Mouse (Mus musculus): ENCODE measurements around the gene Tomm22.
A peak's percentile ranks its signal among the peaks of the same experiment; 100 is the strongest.

Tomm22 gene

GRCm38 (mm10) chr15:79686046-79686869 is 15.6 kb downstream of the Tomm22 start:
- no peak for DNase-seq (ENCODE audit: low spot score in 2 of 2)

- DNase-seq (ENCODE audit: low spot score in 2 of 2), result no peak
Measured at GRCm38 (mm10) chr15:79687175-79687574, 16.5 kb downstream of the Tomm22 start.

GRCm38 (mm10) chr15:79687646-79688267 is 17.1 kb downstream of the Tomm22 start, which contains the start of gene Josd1:
Josd1 (minus strand) TSS chr15:79687919.
- peak; percentile 94 to 97 for DNase-seq (ENCODE audit: low spot score in 2 of 2)

GRCm38 (mm10) chr15:79688268-79688956 is 17.8 kb downstream of the Tomm22 start:
- no peak for DNase-seq (ENCODE audit: low spot score in 2 of 2)

- no peak for DNase-seq (ENCODE audit: low spot score in 2 of 2)
Measured at GRCm38 (mm10) chr15:79689662-79690425, 19.2 kb downstream of the Tomm22 start.

GRCm38 (mm10) chr15:79690426-79691022 is 19.9 kb downstream of the Tomm22 start, which contains the start of gene Gtpbp1:
Gtpbp1 (plus strand) TSS chr15:79690845.
- DNase-seq (ENCODE audit: low spot score in 2 of 2), result peak; percentile 92 to 93

- DNase-seq (ENCODE audit: low spot score in 2 of 2), result peak; percentile 44 to 59
Measured at GRCm38 (mm10) chr15:79691023-79691508, 20.4 kb downstream of the Tomm22 start.

- DNase-seq (ENCODE audit: low spot score in 2 of 2), result no peak
Measured at GRCm38 (mm10) chr15:79692334-79692733, 21.7 kb downstream of the Tomm22 start.

GRCm38 (mm10) chr15:79693740-79694139 is 23.1 kb downstream of the Tomm22 start:
- peak; percentile 53 to 59 for DNase-seq (ENCODE audit: low spot score in 2 of 2)

- DNase-seq (ENCODE audit: low spot score in 2 of 2), result no peak
Measured at GRCm38 (mm10) chr15:79694512-79694911, 23.9 kb downstream of the Tomm22 start.

- DNase-seq (ENCODE audit: low spot score in 2 of 2), result no peak
Measured at GRCm38 (mm10) chr15:79695516-79695915, 24.9 kb downstream of the Tomm22 start.

- DNase-seq (ENCODE audit: low spot score in 2 of 2), result no peak
Measured at GRCm38 (mm10) chr15:79696508-79696907, 25.8 kb downstream of the Tomm22 start.

GRCm38 (mm10) chr15:79697011-79697410 is 26.4 kb downstream of the Tomm22 start:
- DNase-seq (ENCODE audit: low spot score in 2 of 2), result no peak

- no peak for DNase-seq (ENCODE audit: low spot score in 2 of 2)
Measured at GRCm38 (mm10) chr15:79697558-79698187, 27.0 kb downstream of the Tomm22 start.

GRCm38 (mm10) chr15:79706603-79707214 is 36.0 kb downstream of the Tomm22 start:
- no peak for DNase-seq (ENCODE audit: low spot score in 2 of 2)

GRCm38 (mm10) chr15:79708229-79708822 is 37.7 kb downstream of the Tomm22 start:
- DNase-seq (ENCODE audit: low spot score in 2 of 2), result no peak

GRCm38 (mm10) chr15:79715646-79716045 is 45.0 kb downstream of the Tomm22 start:
- DNase-seq (ENCODE audit: low spot score in 2 of 2), result no peak

GRCm38 (mm10) chr15:79716710-79717109 is 46.0 kb downstream of the Tomm22 start:
- no peak for DNase-seq (ENCODE audit: low spot score in 2 of 2)

GRCm38 (mm10) chr15:79720267-79720666 is 49.6 kb downstream of the Tomm22 start:
- DNase-seq (ENCODE audit: low spot score in 2 of 2), result no peak

- no peak for DNase-seq (ENCODE audit: low spot score in 2 of 2)
Measured at GRCm38 (mm10) chr15:79720796-79721195, 50.1 kb downstream of the Tomm22 start.

Data from thymus, postnatal 10 days (tissue).